8 mouse cellular contexts compared by ENCODE assay signal in genomic region chr6:148894888-148895772, GRCm38 (mm10). TPM values are rescaled to one million over a fixed set of nuclear protein-coding genes. Genes with fewer than 3 reads are reported as not detected.
A peak's percentile ranks its signal among the peaks of the same experiment; 100 is the strongest.
DNase-seq lines count a peak whose midpoint lies in the region; ATAC-seq and TF ChIP-seq lines count a peak whose summit lies in the region.

No protein-coding gene starts in this region.

- H3K27ac ChIP-seq in kidney, adult 2 months (ENCODE audit: insufficient read depth, low read depth, low read length): no peak overlapping the region
- no peak overlapping the region for H3K27ac ChIP-seq in embryonic fibroblast, embryonic 13.5 days (ENCODE audit: insufficient read depth, low read length)
- H3K27ac ChIP-seq in intestine, embryonic 14.5 days (ENCODE audit: low read depth): peak overlapping the region; percentile 84

- H3K9me3 ChIP-seq in G1E (replicated peaks): no peaks in the 10 kb centered on the region
- no peaks in the 10 kb centered on the region for H3K9me3 ChIP-seq in intestine, embryonic 14.5 days (ENCODE audit: control insufficient read depth, low read length)

- WGBS in kidney, adult 2 months: 11% methylated on average over 18 of the region's 18 CpGs
- WGBS in intestine, embryonic 14.5 days: 11% methylated on average over 18 of the region's 18 CpGs

- no peaks in the 10 kb centered on the region for H3K36me3 ChIP-seq in kidney, adult 2 months (ENCODE audit: control insufficient read depth, insufficient read depth, low read length)
- H3K36me3 ChIP-seq in G1E (replicated peaks): no peaks in the 10 kb centered on the region
- no peaks in the 10 kb centered on the region for H3K36me3 ChIP-seq in intestine, embryonic 14.5 days (ENCODE audit: control insufficient read depth, insufficient read depth, low read length)
- no peaks in the 10 kb centered on the region for H3K36me3 ChIP-seq in splenic B cell, adult 2 months (ENCODE audit: control insufficient read depth, insufficient read depth, low read length, poor library complexity, severe bottlenecking)

- TF ChIP-seq CTCF in kidney, adult 2 months (conservative IDR thresholded peaks at IDR 0.05; ENCODE audit: insufficient read depth, insufficient read length, low read depth, low read length): no peak
- TF ChIP-seq CTCF in G1E (IDR thresholded peaks at IDR 0.05; ENCODE audit: low read depth, low read length): no peak
- TF ChIP-seq CTCF in embryonic fibroblast, embryonic 13.5 days (IDR thresholded peaks at IDR 0.05; ENCODE audit: borderline replicate concordance, insufficient read depth, low read length): no peak

- H3K4me1 ChIP-seq in kidney, adult 2 months (ENCODE audit: control insufficient read depth, insufficient read depth, low read length): no peaks in the 10 kb centered on the region
- peaks cover 11% of the 10 kb centered on the region for H3K4me1 ChIP-seq in G1E (ENCODE audit: insufficient read depth, low read depth, low read length)
- no peaks in the 10 kb centered on the region for H3K4me1 ChIP-seq in embryonic fibroblast, embryonic 13.5 days (ENCODE audit: control insufficient read depth, insufficient read depth, low read length)
- no peaks in the 10 kb centered on the region; the same call in 1 of the 2 replicates for H3K4me1 ChIP-seq in intestine, embryonic 14.5 days (replicated peaks; ENCODE audit: control insufficient read depth, insufficient read depth, low read length)

- H3K27me3 ChIP-seq in kidney, adult 2 months (replicated peaks; ENCODE audit: control insufficient read depth, insufficient read depth, low read length): no peaks in the 10 kb centered on the region
- no peaks in the 10 kb centered on the region for H3K27me3 ChIP-seq in G1E (ENCODE audit: insufficient read depth, low read length)
- no peaks in the 10 kb centered on the region for H3K27me3 ChIP-seq in intestine, embryonic 14.5 days (replicated peaks; ENCODE audit: control insufficient read depth, insufficient read depth, low read length)
- no peaks in the 10 kb centered on the region for H3K27me3 ChIP-seq in splenic B cell, adult 2 months (ENCODE audit: control insufficient read depth, insufficient read depth, low read length, poor library complexity, severe bottlenecking)

- DNase-seq in kidney, adult 2 months: no peak
- no peak for DNase-seq in kidney, adult 18-20 months
- peak; percentile 12 for DNase-seq in G1E (ENCODE audit: low spot score)
- no peak for DNase-seq in intestine, embryonic 14.5 days (ENCODE audit: low spot score)
- peak; percentile 25 for DNase-seq in lung, postnatal 14 days
- DNase-seq in splenic B cell, adult 2 months (ENCODE audit: low read depth, low spot score): peak; percentile 19
- no peak for DNase-seq in gastrocnemius, adult 18-20 months (ENCODE audit: low spot score)

- H3K4me3 ChIP-seq in kidney, adult 2 months (ENCODE audit: insufficient read depth, low read depth, low read length): peak overlapping the region; percentile 81
- H3K4me3 ChIP-seq in G1E (ENCODE audit: low read depth, low read length): peak overlapping the region; percentile 81
- peak overlapping the region; percentile 52 for H3K4me3 ChIP-seq in embryonic fibroblast, embryonic 13.5 days (ENCODE audit: insufficient read depth, low read length)
- H3K4me3 ChIP-seq in intestine, embryonic 14.5 days (ENCODE audit: low read depth, low read length): peak overlapping the region; percentile 76

- H3K4me2 ChIP-seq in intestine, embryonic 14.5 days (ENCODE audit: low read length): peak overlapping the region; percentile 96

- ATAC-seq in G1E (ENCODE audit: extremely low read depth, insufficient number of reproducible peaks, low FRiP score, poor library complexity, severe bottlenecking): peak; percentile 10; the same call in 1 of the 2 replicates
- peak; percentile 22; the same call in 1 of the 2 replicates for ATAC-seq in intestine, embryonic 14.5 days (replicated peaks; ENCODE audit: low FRiP score, low TSS enrichment, low read depth)

- no peak for TF ChIP-seq POLR2A in kidney, adult 2 months (IDR thresholded peaks at IDR 0.05; ENCODE audit: low read depth, low read length)
- no peak for TF ChIP-seq POLR2A in embryonic fibroblast, embryonic 13.5 days (IDR thresholded peaks at IDR 0.05; ENCODE audit: low read depth, low read length)

- H3K9ac ChIP-seq in intestine, embryonic 14.5 days (ENCODE audit: low read length): peak overlapping the region; percentile 78

RNA-seq across cellular contexts. Expression of gene Caprin2, which starts 0.9 kb away (rescaled TPM):
- polyA plus RNA-seq in kidney, adult 2 months (2012; rRNA removed): 6.7 and 7.5 TPM in 2 replicates
- total RNA-seq in G1E (2014; fragmentation: Nextera tagmentation) (25.3 and 38.2 TPM in 2 replicates), G1E (2017) (18.8 and 22.8 TPM in 2 replicates)
- polyA plus RNA-seq in G1E (2012): 2.2 and 3.1 TPM in 2 replicates
- 10.4 and 10.5 TPM in 2 replicates for polyA plus RNA-seq in embryonic fibroblast, embryonic 13.5 days (2011; ENCODE audit: insufficient read length, low read depth, missing spikeins)
- polyA plus RNA-seq in intestine, embryonic 14.5 days (2014; fragmentation: Nextera tagmentation; extraction: Ambion mirVana): 11.4 and 13.7 TPM in 2 replicates
- 1 to 10 TPM; 2.5 to 3.2 TPM for total RNA-seq in gastrocnemius, adult 18-20 months (2021)

RNA-seq across cellular contexts. Expression of gene Sinhcaf, which starts 51.1 kb away (rescaled TPM):
- 2.4 and 4.4 TPM in 2 replicates for polyA plus RNA-seq in kidney, adult 2 months (2012; rRNA removed)
- total RNA-seq in G1E (2014; fragmentation: Nextera tagmentation) (79.4 and 86.5 TPM in 2 replicates), G1E (2017) (76.6 and 84.2 TPM in 2 replicates)
- polyA plus RNA-seq in G1E (2012): 45.6 and 84.5 TPM in 2 replicates
- 22.9 and 26.5 TPM in 2 replicates for polyA plus RNA-seq in embryonic fibroblast, embryonic 13.5 days (2011; ENCODE audit: insufficient read length, low read depth, missing spikeins)
- polyA plus RNA-seq in intestine, embryonic 14.5 days (2014; fragmentation: Nextera tagmentation; extraction: Ambion mirVana): 131 and 150 TPM in 2 replicates
- under 1 TPM; 0.62 to 0.91 TPM for total RNA-seq in gastrocnemius, adult 18-20 months (2021)

Comparison
In these comparisons a context has a peak if more than half of its experiments do, and no peak if none do; other contexts are left out.
1. DNase-seq: peak in G1E (single experiment), lung, postnatal 14 days (single experiment) and splenic B cell, adult 2 months (single experiment); none in kidney, adult 2 months (single experiment), kidney, adult 18-20 months (single experiment), intestine, embryonic 14.5 days (single experiment) and gastrocnemius, adult 18-20 months (single experiment).
2. Peak in every context shown above with its lines, with median percentiles within 50 percentile points of each other: H3K4me3 ChIP-seq.